Mouse (Mus musculus) E14TG2a.4 (cell line): ENCODE data around the gene Vps33b.

Experiments
- CTCF ChIP-seq: conservative IDR thresholded peaks from 2 replicates; pipeline ENCODE4 v1.5.1; 2014; ENCODE audit warnings: low read length
- POU5F1 ChIP-seq: IDR thresholded peaks from 2 replicates; pipeline ENCODE4 v1.6.1; 2014; ENCODE audit warnings: low read length, borderline replicate concordance

GRCm38 (mm10) chr7:80252437-80252836 lies 17.0 kb upstream of the Vps33b start:
- TF ChIP-seq CTCF (no peak), POU5F1 (no peak)
